Mouse (Mus musculus) CH12.LX (cell line): ENCODE results near the gene Cdk17. TPM values are rescaled to one million over a fixed set of nuclear protein-coding genes. Genes with fewer than 3 reads are reported as not detected.

Source experiments
- DNase-seq: peaks from one replicate; pipeline ENCODE4 v3.0.0-alpha.2; 2013; ENCODE audit errors: extremely low read depth
- H3K27ac ChIP-seq: 2 replicates; pipeline ENCODE4 v1.5.1; 2012; ENCODE audit warnings: low read depth, mild to moderate bottlenecking, control low read depth, moderate library complexity; ENCODE audit not compliant: insufficient read depth
- H3K27me3 ChIP-seq: replicated peaks from 2 replicates; pipeline ENCODE3; 2012; ENCODE audit warnings: inconsistent platforms
- H3K36me3 ChIP-seq, 2 experiments: replicated peaks in 1 of 2; 2 replicates each; pipeline versions ENCODE3 to v1.6.1; 2012; ENCODE audit warnings: inconsistent platforms in 1 of 2, low read length in 1 of 2, mild to moderate bottlenecking in 1 of 2, mixed read lengths in 1 of 2, moderate library complexity in 1 of 2; ENCODE audit not compliant: control insufficient read depth in 1 of 2, insufficient read depth in 1 of 2
- H3K4me1 ChIP-seq, 2 experiments: 2 replicates each; pipeline ENCODE4 v1.6.1; 2012; ENCODE audit warnings: inconsistent platforms in 1 of 2, moderate library complexity in 1 of 2; ENCODE audit not compliant: insufficient read depth in 2 of 2, control insufficient read depth in 1 of 2
- H3K4me2 ChIP-seq: 2 replicates; pipeline ENCODE4 v1.6.1; 2012; ENCODE audit warnings: low read depth, mild to moderate bottlenecking, control low read depth; ENCODE audit not compliant: poor library complexity, insufficient read depth, severe bottlenecking
- H3K4me3 ChIP-seq, 3 experiments: fragments of 150-350 bp in 1 of 3; sonication (generic) in 1 of 3; replicated peaks in 1 of 3; 2 replicates each; pipeline versions ENCODE3 to v1.5.1; 2011 to 2012; ENCODE audit warnings: low read depth in 2 of 3, low read length in 2 of 3, mild to moderate bottlenecking in 2 of 3, moderate library complexity in 2 of 3, control low read depth in 1 of 3, improper control_type of control experiment in 1 of 3, inconsistent platforms in 1 of 3, mixed read lengths in 1 of 3; ENCODE audit not compliant: poor library complexity in 1 of 3
- H3K79me2 ChIP-seq: replicated peaks from 2 replicates; pipeline ENCODE4 v1.6.1; 2012; ENCODE audit warnings: mild to moderate bottlenecking, moderate library complexity; ENCODE audit not compliant: control insufficient read depth, poor library complexity, insufficient read depth, severe bottlenecking; ENCODE audit errors: extremely low read depth
- H3K9ac ChIP-seq: 2 replicates; pipeline ENCODE4 v1.6.1; 2012; ENCODE audit warnings: low read depth, mild to moderate bottlenecking, control low read depth, moderate library complexity; ENCODE audit not compliant: insufficient read depth
- H3K9me3 ChIP-seq: replicated peaks from 2 replicates; pipeline ENCODE3; 2012; ENCODE audit warnings: low read length, inconsistent platforms, mixed read lengths
- CHD1 ChIP-seq: IDR thresholded peaks from 2 replicates; pipeline ENCODE4 v1.6.1; 2012; ENCODE audit warnings: low read depth, low read length, improper control_type of control experiment, inconsistent platforms
- ELF1 ChIP-seq: IDR thresholded peaks from 2 replicates; pipeline ENCODE4 v1.6.1; 2014; ENCODE audit warnings: low read depth, mild to moderate bottlenecking, inconsistent platforms, low read length, improper control_type of control experiment
- ETS1 ChIP-seq: conservative IDR thresholded peaks from 2 replicates; pipeline ENCODE4 v1.6.1; 2012; ENCODE audit warnings: low read depth, mild to moderate bottlenecking, inconsistent platforms, low read length, improper control_type of control experiment, moderate library complexity
- GABPA ChIP-seq: IDR thresholded peaks from 2 replicates; pipeline ENCODE4 v1.6.1; 2012; ENCODE audit warnings: low read depth, low read length, improper control_type of control experiment, inconsistent platforms; ENCODE audit not compliant: insufficient replicate concordance
- JUN ChIP-seq: IDR thresholded peaks from 2 replicates; pipeline ENCODE4 v1.6.1; 2011; ENCODE audit warnings: low read depth, mild to moderate bottlenecking, low read length, improper control_type of control experiment, moderate library complexity; ENCODE audit not compliant: insufficient read depth
- KAT2A ChIP-seq: IDR thresholded peaks from 2 replicates; pipeline ENCODE4 v1.6.1; 2012; ENCODE audit warnings: low read length, improper control_type of control experiment, inconsistent platforms; ENCODE audit not compliant: insufficient replicate concordance
- MAX ChIP-seq: IDR thresholded peaks from 2 replicates; pipeline ENCODE4 v1.6.1; 2011; ENCODE audit warnings: low read length, improper control_type of control experiment
- MXI1 ChIP-seq: IDR thresholded peaks from 2 replicates; pipeline ENCODE4 v1.6.1; 2011; ENCODE audit warnings: mild to moderate bottlenecking, low read depth, low read length, improper control_type of control experiment
- MYC ChIP-seq: IDR thresholded peaks from 2 replicates; pipeline ENCODE4 v1.6.1; 2011; ENCODE audit warnings: low read depth, mild to moderate bottlenecking, improper control_type of control experiment, low read length
- NRF1 ChIP-seq: IDR thresholded peaks from 2 replicates; pipeline ENCODE4 v1.6.1; 2014; ENCODE audit warnings: low read depth, mild to moderate bottlenecking, inconsistent platforms, low read length, improper control_type of control experiment, moderate library complexity
- POLR2A ChIP-seq: IDR thresholded peaks from 2 replicates; pipeline ENCODE4 v1.6.1; 2011; ENCODE audit warnings: low read depth, mild to moderate bottlenecking, improper control_type of control experiment, low read length
- POLR2AphosphoS2 ChIP-seq: IDR thresholded peaks from 2 replicates; pipeline ENCODE4 v1.6.1; 2011; ENCODE audit warnings: low read depth, low read length, improper control_type of control experiment
- SMC3 ChIP-seq: IDR thresholded peaks from 2 replicates; pipeline ENCODE4 v1.6.1; 2011; ENCODE audit warnings: low read depth, low read length, improper control_type of control experiment
- USF1 ChIP-seq: IDR thresholded peaks from 2 replicates; pipeline ENCODE4 v1.6.1; 2014; ENCODE audit warnings: low read depth, mild to moderate bottlenecking, inconsistent platforms, low read length, improper control_type of control experiment
- USF2 ChIP-seq: conservative IDR thresholded peaks from 2 replicates; pipeline ENCODE4 v1.6.1; 2011; ENCODE audit warnings: low read depth, low read length, improper control_type of control experiment
- dilution Hi-C: fragments of 300-500 bp; cut with MboI; formaldehyde crosslinking; loops from 2 replicates; pipeline ENCODE4 v1.14.3; 2020; ENCODE audit warnings: low sequenced_read_pairs; ENCODE audit not compliant: extremely low pct_unique_long_range_greater_than_20kb, extremely low pct_ligation_motif_present
- in situ Hi-C: fragments of 300-500 bp; cut with MboI; formaldehyde crosslinking; loops from 3 replicates; pipeline ENCODE4 v1.14.3; 2019; ENCODE audit warnings: low sequenced_read_pairs, low pct_ligation_motif_present, low pct_unique_long_range_greater_than_20kb, mixed read lengths
- polyA plus RNA-seq: library from polyadenylated mRNA; unstranded; fragments of >175 nt; gene quantifications from 2 replicates; pipeline ENCODE4 v1.2.1, GENCODE M21; 2012; ENCODE audit warnings: low read depth; ENCODE audit not compliant: insufficient read length
- total RNA-seq, 2 experiments: library from RNA; depleted of rRNA; stranded (reverse); fragments of 300-350 nt in 1 of 2; fragments of >200 nt in 1 of 2; gene quantifications; 2 replicates each; pipeline ENCODE4 v1.2.3; 2012 to 2014

Cdk17 gene
- total and polyA plus RNA-seq, 3 experiments = 23.4 to 51.3 (median 28.5) TPM

DNA sequence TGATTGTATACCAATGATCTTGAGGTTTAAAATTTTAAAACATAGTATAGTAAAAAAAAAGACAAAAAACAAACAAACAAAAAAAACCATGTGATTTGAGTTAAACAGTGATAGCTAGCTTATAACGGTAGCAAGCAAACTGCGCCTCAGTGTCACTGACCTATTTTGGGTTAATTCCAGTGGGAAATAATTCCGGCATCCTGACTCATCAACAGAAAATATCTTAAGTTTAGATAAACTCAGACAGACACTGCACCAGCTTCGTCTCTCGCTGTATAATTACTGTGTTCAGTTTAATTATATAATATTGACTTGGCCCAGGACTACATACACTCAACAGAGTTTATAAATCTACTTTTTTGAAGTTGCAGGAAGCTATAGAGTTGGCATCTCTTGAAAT lies 71.2 kb downstream of the Cdk17 start:
- H3K4me2 ChIP-seq = no peak overlapping the region
- no peak overlapping the region for H3K9ac ChIP-seq
- no peak overlapping the region for H3K4me3 ChIP-seq
- H3K27me3 ChIP-seq = no peaks in the 10 kb centered on the region
- no peaks in the 10 kb centered on the region for H3K4me1 ChIP-seq
- DNase-seq = no peak
- H3K79me2 ChIP-seq = no peaks in the 10 kb centered on the region
- in situ Hi-C loops (no loop called here), dilution Hi-C loops (no loop called here)
- H3K36me3 ChIP-seq = peaks cover 44 to 84% of the 10 kb centered on the region in 2 experiments
- no peaks in the 10 kb centered on the region for H3K9me3 ChIP-seq
- no peak overlapping the region for H3K27ac ChIP-seq
- TF ChIP-seq GABPA (no peak), SMC3 (no peak), KAT2A (no peak), POLR2A (no peak), POLR2AphosphoS2 (no peak), CHD1 (no peak), USF2 (no peak), JUN (no peak), MYC (no peak), NRF1 (no peak), USF1 (no peak)

DNA sequence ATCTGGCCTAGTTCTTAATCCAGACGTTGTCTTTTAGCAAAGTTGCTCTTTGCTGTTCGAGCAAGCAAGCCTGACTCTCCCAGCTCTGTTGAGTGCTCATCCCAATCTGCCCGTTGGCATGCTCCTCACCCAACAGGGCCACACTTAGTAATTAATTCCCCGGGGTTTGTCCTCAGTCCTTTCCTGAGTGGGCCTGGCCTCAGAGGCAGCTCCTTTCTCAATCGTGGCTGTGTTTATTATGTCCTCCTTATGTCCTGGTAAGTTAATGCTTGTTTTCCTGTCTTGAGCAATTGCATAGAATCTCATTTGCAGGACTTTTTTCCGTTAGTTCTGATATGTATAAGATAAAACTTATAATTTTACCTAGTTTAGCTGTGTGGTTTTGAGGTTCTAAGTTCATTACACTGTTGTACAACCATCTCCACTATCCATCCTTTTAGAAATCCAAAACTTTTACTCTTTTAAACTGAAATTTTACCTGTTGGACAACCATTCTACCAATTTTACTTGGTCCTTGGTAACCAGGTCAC lies 73.1 kb downstream of the Cdk17 start:
- H3K36me3 ChIP-seq = peaks cover 53 to 88% of the 10 kb centered on the region in 2 experiments
- TF ChIP-seq USF1 = no peak
- TF ChIP-seq, all 38 proteins: peak for 0
- H3K9ac ChIP-seq = no peak overlapping the region
- no peaks in the 10 kb centered on the region for H3K79me2 ChIP-seq
- H3K4me1 ChIP-seq = no peaks in the 10 kb centered on the region
- in situ Hi-C loops = no loop called here
- no peaks in the 10 kb centered on the region for H3K9me3 ChIP-seq
- no peak for DNase-seq
- dilution Hi-C loops = no loop called here
- no peaks in the 10 kb centered on the region for H3K27me3 ChIP-seq
- H3K4me3 ChIP-seq = no peak overlapping the region
- no peak overlapping the region for H3K27ac ChIP-seq
- no peak overlapping the region for H3K4me2 ChIP-seq

GRCm38 (mm10) chr10:93234692-93235091 lies 74.0 kb downstream of the Cdk17 start:
- dilution Hi-C loops = no loop called here
- peaks cover 57 to 90% of the 10 kb centered on the region in 2 experiments for H3K36me3 ChIP-seq
- no peaks in the 10 kb centered on the region for H3K27me3 ChIP-seq
- no peaks in the 10 kb centered on the region for H3K9me3 ChIP-seq
- H3K27ac ChIP-seq = no peak overlapping the region
- in situ Hi-C loops = no loop called here
- TF ChIP-seq MAX = no peak
- TF ChIP-seq ELF1 = no peak
- TF ChIP-seq MXI1 = no peak
- TF ChIP-seq ETS1 = no peak
- no peak for DNase-seq
- H3K79me2 ChIP-seq = no peaks in the 10 kb centered on the region
- H3K4me1 ChIP-seq = no peaks in the 10 kb centered on the region
- H3K4me2 ChIP-seq = no peak overlapping the region
- no peak overlapping the region for H3K4me3 ChIP-seq
- no peak overlapping the region for H3K9ac ChIP-seq
